Mouse (Mus musculus): ENCODE data around the gene Myoz1.
"Not testable (repeated sequence)": the region's sequence is repeated elsewhere in the genome, so short reads cannot be mapped to it uniquely, and the experiment has no call there.

The Myoz1 gene

DNA sequence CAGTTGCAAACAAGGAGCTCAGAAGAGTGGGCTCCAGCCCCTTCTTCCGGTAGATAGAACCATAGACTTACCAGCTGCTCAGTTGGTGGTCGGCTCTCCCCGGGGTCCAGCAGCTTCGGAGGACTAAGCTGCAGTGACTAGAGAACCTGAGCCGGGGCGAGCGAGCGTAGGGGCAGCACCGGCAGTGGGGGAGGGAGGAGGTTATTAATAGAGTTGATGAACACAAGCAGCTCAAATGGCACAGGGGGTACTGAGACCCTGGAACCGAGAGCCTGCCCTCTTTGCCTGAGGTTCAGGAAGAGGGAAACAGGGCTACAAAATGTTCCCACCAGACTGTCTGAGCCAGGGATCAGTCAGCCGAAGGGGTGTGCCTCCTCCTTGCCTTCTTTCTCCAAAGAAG lies at the start of gene Myoz1:
Gene Myoz1 (minus strand): TSS at position 180 of the 400 bp plus-strand sequence.
- no peak for DNase-seq

DNA sequence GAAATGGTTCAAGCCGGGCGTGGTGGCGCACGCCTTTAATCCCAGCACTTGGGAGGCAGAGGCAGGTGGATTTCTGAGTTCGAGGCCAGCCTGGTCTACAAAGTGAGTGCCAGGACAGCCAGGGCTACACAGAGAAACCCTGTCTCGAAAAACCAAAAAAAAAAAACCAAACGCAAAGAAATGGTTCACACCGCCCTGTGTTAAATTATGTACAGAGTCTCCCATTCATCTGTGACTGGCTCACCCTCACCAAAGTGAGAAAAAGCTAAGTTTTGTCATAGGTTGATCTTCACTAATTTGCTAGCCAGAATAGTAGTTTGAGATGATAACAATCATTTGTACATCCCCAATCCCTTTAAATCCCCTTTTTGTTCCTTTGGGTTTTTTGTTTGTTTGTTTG lies 47.1 kb upstream of the Myoz1 start:
- DNase-seq = not testable (repeated sequence)

DNA sequence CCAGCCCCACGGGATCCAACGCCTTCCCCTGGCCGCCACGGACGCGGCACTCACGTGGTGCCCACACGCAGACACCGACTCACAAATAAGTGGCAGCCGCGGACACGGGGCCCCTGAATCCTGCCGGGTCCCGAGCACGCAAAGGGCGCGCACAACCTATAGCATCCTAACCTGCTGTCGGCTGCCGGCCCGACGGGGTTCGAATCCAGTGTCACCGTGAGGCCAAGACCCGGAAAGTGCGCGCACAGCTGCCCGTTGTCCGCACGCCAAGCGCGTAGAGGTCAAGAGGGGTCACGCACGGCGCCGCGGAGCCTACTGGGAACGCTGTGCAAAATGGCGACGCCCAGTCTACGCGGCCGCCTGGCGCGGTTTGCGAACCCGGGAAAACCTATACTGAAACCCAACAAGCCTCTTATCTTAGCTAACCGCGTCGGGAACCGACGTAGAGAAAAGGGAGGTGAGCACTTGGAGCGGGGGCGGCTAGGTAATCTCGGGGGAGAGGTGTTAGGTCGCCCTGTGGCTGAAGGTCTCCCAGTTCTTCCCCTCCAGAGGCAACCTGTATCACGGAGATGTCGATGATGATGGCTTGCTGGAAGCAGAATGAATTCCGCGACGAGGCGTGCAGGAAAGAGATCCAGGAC lies 46.5 kb upstream of the Myoz1 start, which contains the start of gene Chchd1:
Gene Chchd1 (plus strand): TSS at position 266 of the 641 bp plus-strand sequence.
- peak; percentile 88 for DNase-seq

DNA sequence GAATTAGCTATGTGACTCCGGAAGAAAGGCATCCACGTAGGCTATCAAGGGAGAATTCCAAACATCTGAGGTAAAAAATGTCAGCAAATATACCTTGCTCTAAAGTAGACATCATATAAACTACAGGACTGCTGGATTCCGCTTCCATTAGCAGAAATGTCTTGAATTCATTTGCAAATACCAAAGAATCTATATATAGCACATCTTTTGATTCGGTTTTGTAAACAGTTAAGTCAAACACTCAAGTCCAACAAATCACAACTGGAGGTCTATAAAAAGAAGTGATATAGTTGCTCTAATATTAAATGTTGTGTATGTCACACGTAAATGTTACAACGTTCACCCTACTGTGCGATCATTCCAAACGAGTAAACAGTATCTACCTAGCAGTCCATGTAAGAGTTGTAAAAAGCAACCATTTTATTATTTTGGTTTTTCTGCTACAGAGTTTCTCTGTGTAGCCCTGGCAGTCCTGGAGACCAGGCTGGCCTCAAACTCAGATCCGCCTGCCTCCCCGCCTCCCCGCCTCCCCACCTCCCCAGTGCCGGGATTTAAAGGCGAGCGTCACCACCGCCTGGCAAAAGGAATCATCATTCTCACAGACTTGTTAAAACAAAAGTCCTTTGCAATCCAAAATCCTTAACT lies 45.9 kb upstream of the Myoz1 start:
- DNase-seq = no peak

DNA sequence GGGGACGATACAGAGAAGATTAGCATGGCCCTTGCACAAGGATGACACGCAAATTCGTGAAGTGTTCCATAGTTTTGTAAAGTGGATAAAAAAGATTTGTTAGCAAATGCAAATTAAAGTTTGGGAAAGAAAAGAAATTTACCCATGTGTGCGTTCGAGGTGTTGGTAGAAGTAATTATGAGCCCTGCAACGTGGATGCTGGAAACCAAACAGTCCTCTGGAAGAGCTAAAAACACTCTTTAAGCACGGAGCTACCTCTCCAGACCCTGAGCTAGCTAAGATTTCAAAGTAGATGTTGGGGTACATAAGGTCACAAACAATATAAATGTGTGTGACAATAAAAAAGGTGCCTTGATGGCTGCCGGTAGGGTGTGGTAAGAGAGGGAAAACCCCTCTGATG lies 45.2 kb upstream of the Myoz1 start:
- no peak for DNase-seq

DNA sequence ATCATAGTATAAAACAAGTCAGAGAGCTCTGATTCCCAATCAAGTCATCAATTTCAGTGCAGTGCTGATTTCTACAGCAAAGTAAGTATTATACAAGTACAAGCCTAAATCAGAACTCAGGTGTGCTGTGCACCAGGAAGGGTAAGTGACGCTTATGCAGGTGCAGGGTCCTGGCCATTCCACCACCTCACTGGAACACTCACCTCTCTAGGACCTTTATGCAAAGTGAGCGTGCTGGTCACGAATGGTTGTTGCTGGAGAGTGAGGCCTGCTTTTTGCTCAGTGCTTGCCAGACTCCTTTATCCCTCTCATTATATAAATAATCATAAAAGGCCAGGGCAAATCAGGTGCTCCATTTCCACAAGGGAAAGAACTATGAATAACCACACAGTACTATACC lies 44.0 kb upstream of the Myoz1 start:
- no peak for DNase-seq

DNA sequence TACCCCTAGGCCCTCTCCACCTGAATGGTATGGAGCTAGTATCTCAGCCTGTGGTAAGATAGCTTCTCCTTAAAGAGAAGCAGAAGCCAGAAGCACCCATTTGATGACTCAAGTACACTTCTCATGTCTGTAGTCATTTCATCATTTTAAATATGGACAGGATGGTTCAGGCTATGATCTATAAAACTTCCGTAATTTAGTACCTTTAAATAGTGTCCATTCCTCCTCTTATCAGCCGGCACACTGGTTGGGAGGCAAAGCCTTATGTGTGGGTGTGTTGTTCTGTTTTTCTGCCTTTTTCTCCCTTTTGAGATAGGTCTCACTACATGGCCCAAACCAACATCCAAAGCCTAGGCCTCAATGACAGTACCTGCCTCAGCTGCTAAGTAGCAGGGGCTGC lies 42.2 kb upstream of the Myoz1 start:
- no peak for DNase-seq

DNA sequence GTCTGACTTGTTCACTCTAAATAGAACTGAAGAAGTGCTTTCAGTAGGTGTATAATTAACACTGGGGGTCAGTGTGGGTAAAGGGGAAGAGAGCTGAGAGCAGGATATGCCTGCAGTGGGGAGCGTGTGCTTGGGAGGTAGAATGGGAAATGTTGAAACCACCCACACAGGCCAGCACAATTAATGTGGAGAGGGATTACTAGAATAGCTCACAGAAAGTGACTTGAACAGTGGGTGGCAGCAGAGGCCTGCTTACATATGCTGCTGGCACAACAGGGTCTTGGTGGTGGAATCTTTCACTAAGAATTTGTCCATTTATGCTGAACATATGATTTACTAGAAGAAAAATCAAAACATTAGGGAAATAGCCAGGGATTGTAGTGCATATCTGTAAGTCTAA lies 40.6 kb upstream of the Myoz1 start:
- peak; percentile 84 for DNase-seq

DNA sequence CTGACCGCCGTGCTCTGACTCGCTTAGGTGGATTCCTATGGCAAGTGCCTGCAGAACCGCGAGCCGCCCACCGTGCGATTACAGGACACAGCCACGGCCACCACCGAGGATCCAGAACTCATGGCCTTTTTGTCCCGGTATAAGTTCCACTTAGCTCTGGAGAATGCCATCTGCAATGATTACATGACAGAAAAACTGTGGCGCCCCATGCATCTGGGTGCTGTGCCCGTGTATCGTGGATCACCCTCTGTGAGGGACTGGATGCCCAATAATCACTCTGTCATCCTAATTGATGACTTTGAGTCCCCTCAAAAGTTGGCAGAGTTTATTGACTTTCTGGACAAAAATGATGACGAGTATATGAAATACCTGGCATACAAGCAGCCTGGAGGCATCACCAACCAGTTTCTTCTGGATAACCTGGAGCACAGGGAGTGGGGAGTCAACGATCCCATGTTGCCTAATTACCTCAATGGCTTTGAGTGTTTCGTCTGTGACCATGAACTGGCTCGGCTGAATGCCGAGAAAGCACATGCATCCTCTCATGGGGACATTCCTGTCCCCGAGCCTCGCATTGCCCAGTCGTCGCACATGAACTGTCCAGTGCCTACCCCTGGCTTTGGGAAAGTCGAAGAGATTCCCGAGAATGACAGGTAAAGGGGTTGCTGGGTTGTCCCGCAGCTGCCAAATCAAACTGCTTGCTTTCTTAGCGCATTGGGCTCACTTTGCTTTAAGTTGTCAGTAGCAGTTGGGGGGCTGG lies 39.6 kb upstream of the Myoz1 start:
- no peak for DNase-seq

DNA sequence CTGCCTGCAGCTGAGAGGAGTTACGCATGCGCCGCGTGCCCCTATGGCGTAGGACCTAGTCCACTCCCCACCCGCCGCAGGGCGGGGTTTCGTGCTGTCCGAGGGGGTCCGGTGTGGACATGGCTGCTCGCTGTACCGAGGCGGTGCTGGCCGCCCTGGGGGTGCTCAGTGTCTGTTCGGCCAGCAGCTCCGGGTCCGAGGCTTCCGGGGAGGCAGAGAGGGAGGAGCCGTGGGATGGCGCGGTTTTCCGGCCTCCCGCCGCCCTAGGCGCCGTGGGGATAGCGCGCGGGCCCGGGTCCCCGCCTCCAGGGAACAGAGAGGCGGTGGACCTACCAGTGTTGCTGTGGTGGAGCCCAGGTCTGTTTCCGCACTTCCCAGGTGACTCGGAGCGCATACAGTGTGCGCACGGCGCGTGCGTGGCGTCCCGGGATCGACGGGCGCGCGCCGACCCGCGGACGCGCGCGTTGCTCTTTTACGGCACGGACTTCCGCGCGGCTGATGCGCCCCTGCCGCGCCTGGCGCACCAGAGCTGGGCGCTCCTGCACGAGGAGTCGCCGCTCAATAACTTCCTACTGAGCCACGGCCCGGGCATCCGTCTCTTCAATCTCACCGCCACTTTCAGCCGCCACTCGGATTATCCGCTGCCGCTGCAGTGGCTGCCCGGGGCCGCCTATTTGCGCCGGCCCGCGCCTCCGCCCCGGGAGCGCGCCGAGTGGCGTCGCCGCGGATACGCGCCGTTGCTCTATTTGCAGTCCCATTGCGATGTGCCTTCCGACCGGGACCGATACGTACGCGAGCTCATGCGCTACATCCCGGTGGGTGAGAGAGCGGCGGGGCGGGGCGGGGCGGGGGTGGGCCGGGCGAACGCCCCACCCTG lies 38.8 kb upstream of the Myoz1 start, which contains the start of gene Fut11:
Gene Fut11 (plus strand): TSS at position 85 of the 877 bp plus-strand sequence.
- DNase-seq = peak; percentile 90

DNA sequence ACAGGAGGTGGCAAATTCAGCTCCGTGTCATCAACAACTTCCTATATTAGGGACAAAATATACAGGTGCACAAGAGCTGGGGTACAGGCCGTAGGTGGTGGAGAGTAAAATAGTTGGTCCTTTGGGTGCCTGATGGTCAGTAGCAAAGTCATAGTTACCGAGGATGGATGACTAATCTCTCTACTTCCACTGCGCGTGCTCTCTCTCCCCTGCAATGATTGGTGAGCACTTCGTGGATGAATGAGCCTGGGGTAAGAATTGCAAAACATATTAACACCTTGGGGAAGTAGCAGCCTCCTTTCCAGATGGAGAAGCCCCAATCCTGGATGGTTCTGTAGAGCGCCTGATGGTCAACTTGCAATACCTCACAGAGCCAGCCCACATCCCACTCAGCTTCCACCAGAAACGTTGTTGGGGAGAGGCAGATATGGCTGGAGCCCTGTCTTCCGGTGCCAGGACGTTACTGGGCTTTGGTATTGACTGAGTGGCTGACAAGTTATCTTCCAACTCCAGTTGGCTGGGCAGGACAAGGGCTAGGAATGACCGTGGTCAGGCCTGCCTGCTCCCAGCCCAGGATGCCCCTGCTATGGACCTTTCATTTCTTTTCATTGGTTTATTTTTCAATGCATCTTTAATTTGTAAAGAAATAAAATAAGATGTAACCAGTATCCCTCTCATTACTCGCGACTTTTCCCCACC lies 38.0 kb upstream of the Myoz1 start:
- DNase-seq = no peak

DNA sequence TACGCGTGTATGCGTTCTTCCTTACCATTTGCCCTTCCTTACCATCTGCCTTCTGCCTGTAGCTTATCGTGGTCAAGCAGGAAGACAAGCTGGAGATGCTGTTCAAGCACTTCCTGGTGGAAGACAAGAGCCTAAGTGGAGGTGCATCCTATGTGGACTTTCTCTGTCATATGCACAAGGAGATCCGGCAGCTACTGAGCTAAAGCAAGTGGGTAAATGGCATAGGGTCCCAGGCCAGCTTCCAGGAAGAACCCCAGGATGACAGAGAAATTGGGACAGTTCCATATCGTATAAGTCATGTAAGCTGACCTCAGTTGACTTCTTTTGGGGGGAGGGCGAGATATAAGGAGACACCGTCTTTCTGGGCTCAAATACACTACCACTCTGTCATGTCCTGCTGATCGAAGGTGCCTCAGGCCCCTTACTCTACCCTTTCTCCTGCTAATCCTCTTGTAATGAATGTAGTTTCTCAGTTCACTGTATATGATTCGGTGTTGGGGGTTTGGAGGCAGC lies 37.3 kb upstream of the Myoz1 start:
- DNase-seq = no peak

DNA sequence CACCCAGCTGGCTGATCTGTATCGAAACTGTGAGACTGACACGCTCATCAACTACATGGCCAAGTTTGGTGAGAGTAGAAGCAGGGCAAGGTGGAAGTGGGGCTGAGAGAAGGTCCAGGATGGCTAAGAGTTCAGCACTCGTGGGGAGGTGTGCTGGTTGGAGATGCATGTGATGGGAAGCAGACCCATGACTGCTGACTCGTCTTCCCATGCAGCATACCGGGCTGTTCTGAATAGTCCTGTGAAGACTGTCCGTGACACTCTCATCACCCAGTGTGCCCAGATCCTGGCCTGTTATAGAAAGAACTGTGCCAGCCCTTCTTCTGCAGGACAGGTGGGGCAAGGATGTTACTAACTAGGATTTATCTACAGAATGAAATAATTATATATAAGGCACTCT lies 35.4 kb upstream of the Myoz1 start:
- DNase-seq = no peak

DNA sequence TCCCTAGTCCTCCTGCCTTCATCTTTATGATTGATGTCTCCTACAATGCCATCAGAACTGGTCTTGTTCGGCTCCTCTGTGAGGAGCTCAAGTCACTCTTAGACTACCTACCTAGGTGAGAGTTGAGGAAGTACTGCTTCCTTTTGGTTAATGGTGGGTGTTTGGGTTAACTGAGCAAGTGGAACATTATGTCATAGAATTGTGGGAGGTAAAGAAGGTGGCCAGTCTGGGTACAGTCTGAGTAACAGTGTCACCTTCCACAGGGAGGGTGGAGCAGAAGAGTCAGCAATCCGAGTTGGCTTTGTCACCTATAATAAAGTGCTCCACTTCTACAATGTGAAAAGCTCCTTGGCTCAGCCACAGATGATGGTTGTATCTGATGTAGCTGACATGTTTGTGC lies 32.7 kb upstream of the Myoz1 start:
- DNase-seq = no peak

DNA sequence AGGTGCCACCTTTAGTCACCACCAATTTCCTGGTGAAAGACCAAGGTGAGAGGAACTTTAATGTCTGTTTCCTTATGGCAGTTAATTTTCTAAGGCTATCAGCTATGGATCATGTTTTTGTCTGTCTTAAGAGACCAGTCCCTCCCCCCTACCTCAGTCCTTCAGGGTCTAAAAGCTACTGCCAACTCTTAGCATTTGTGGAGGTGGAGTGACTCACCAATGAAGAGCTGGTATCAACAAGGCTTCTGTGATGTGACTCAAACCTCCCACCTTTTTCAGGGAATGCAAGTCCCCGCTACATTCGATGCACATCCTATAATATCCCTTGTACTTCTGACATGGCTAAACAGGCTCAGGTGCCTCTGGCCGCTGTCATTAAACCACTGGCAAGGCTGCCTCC lies 30.2 kb upstream of the Myoz1 start:
- DNase-seq = no peak

DNA sequence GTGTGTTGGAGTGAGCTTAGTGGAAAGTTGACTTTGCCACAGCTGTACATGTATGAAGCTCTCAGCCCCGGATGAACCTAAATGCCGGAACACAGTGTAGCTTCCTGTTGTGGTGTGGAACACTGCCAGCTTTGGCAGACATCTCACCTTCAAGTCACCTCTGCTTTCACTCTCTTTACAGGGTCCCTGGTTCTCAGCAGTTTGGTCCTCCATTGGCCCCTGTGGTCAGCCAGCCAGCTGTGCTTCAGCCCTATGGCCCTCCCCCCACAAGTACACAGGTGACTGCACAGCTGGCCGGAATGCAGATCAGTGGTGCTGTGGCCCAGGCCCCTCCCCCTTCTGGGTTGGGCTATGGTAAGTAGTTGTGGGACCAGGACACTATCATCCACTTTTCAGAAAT lies 26.2 kb upstream of the Myoz1 start:
- DNase-seq = no peak

DNA sequence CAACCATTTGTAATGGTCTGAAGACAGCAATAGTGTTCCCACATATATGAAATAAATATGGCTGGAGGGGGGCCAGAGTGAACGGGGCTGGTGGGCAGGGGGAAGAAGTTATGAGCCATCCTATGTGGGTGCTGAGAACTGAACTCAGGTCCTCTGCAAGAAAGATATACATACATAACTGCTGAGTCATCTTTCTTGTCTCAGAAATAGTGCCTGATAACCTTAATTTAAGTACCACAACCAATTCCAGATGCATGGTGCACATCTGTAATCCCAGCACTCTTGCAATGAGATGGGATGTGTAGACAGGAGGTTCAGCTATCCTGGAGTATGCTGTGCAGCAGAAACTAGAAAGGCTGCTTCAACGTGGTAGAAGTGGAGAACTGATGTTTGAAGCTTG lies 25.4 kb upstream of the Myoz1 start:
- no peak for DNase-seq

DNA sequence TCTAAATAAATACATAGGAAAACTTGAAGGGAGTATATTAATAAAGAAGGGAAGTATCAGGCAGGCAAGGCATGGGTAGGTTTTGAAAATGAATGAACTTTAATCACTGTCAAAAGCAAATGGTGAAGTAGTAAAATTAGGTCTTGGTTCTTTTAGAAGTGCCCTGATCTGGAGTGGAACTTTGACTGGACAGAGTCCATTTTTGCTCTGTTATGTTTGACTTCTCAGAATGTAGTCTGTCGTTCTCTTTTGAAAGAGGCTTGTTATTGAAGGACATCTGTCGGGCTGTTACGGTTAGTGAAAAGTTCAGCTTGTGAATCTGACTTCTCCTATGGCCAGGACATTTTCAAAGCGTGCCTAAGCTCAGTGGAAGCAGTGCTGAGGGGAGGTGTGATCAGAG lies 21.6 kb upstream of the Myoz1 start:
- DNase-seq = no peak

DNA sequence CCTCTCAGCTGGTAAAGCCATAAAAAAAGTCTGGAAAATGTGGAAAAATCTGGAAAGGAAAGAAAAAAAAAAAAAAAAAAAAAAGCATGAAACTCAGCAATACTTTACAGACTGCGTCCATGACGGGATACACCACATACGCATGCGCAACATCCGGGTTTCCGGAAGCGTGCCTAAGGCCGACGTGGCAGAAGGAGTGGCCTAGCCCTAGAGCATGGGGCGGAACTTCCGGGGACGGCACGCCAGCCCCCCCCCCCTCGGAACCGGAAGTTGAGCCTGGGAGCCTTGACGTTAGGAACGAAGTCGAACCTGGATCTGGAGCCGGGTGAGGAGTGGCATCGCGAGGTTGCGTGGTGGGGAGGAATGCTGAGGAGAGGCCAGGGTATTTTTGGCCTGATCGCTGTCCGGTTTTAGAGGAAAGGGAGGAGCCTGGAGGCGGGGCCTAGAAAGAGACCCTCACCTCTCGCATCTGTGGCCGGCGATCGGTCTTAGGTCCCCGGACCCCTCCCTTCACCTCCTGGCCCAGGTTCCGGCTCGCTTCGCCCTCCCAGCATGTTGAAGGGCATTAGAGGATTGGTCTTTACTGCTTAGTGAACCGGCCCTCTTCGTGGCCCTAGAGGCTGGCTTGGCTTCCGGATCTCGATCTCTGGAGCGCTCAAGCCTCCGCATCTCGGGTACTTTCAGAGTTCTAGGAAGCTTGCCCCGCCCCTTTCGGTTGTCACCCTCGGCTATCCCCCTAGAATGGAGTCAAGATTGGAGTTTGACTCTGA lies 17.9 kb upstream of the Myoz1 start, which contains the start of gene Sec24c:
Gene Sec24c (plus strand): TSS at position 245 of the 770 bp plus-strand sequence.
- peak; percentile 96 for DNase-seq

DNA sequence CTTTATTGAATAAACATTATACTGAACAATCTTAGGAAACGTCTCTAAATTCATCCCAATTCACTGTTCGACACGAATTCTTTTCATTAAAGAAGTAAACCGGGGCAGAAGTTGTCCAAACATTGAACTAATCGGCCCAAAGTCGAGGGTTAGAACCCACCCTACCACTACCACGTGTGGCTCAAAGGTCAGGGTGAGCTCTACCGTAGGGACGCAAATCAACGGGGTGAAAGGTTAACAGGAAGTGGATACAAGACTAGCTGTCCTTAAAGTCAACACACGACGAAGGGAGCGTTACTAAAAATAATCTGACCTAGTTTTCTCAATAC lies 17.4 kb upstream of the Myoz1 start:
- DNase-seq = no peak

DNA sequence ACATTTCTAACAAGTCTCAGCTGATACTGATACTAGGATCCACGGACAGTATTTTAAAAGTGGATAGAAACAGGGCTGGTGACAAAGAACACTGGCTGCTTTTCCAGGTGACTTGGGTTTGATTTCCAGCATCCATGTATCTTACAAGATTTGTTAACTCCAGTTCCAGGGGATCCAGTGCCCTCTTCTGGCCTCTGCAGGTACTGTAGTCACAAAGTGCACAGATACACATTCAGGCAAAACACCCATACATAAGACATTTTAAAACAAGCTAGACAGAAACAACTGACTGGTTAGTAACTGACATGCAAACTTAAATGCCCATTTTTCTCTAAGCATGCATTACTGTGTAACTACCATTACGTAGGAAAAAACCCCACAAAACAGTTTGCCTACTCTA lies 16.6 kb upstream of the Myoz1 start:
- no peak for DNase-seq
